Mouse (Mus musculus) E14TG2a.4 (cell line): ENCODE data around the gene Pemt.

Experiments used
- CTCF ChIP-seq: conservative IDR thresholded peaks from 2 replicates; pipeline ENCODE4 v1.5.1; 2014; ENCODE audit warnings: low read length
- NANOG ChIP-seq: IDR thresholded peaks from 2 replicates; pipeline ENCODE4 v1.6.1; 2014; ENCODE audit warnings: borderline replicate concordance, low read length, mixed read lengths

DNA sequence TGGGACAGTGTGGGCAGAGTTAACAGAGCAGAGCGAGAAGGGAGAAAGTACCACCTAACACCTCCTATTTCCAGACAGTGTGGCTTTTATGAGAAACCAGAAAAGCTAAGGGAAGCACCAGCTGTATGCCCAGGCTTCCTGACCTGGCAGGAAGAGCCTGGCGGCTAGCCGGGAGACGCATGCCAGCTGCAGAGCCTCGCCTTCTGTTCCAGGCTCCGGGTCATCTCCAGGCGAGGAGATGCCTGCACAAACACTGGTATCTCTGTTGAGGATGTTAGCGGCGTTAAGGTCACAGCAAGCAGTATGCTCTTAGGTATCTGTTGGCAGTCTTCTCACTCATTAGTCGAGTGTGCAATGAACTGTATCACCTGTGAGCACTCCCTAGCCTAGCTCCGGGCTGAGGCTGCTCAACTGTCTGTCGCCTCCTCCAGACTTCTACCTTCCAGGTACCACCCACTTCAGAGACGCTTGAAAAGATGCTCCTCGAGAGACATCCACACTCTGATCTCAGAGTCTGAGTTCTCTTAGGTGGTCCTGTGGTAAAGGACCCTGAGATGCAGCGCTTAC lies 27.7 kb upstream of the Pemt start:
- TF ChIP-seq CTCF (no peak), NANOG (no peak)
